Mouse (Mus musculus) frontal cortex, postnatal 25 days (tissue): Measurements from ENCODE around the gene Gm43191.
A peak's percentile ranks its signal among the peaks of the same experiment; 100 is the strongest.
"Not testable (repeated sequence)": the region's sequence is repeated elsewhere in the genome, so short reads cannot be mapped to it uniquely, and the experiment has no call there.

Experiments
- DNase-seq, 2 experiments: peaks; one replicate each; pipeline ENCODE4 v3.0.0; 2022; ENCODE audit warnings: low spot score in 2 of 2

Gene Gm43191

DNA sequence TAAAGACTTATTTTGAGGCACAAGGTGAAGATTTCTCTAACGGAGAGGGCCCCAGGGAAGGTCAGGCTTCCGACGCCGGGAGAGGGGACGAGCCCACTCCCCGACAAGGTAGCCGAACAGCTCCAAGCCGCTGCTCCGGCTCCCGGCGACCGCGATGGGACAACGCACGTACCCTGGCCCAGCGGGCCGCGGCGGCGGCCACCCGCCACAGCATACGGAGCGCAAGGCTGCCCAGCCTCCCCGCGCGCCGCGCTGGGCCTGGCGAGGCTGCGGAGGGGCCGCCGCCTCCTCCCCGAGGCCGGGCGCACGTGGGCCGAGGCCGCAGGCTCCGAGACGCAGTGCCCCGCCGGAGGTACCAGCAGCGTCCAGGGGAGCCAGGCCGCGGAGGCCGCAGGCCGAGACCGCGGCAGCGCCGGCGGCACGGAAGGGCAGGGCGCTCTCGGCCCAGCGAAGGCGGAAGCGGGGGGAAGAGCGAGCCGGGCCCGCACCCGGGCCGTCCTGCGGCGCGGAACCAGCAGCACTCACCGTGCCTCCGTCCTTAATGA lies 19.1 kb downstream of the Gm43191 start:
- DNase-seq: peak; percentile 23

DNA sequence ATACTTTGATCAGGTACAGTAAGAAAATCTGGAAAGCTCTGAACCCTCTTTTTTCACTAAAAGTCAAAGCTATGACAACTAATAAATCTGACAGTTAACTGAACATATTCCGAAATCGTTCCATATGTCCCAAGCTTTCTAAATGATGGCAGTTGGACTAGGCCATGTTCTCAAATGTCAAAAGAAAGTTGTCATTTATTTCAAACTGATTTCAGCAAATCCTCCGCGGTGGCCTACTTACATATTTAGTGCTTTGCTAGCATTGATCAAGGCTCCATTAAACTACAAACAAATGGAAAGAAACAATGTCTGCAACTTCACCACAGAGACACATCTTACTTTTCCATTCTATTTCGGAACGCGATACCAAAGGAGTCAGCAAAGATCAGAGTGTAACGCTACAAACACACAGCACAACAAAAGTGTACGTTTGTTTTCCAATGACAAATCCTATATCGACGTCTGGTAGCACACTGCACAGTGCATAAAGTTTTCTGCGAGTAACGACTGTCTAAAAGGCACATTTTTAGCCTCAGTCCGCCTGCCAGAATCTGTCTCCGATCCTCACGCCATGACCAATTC lies 19.7 kb downstream of the Gm43191 start:
- no peak for DNase-seq

DNA sequence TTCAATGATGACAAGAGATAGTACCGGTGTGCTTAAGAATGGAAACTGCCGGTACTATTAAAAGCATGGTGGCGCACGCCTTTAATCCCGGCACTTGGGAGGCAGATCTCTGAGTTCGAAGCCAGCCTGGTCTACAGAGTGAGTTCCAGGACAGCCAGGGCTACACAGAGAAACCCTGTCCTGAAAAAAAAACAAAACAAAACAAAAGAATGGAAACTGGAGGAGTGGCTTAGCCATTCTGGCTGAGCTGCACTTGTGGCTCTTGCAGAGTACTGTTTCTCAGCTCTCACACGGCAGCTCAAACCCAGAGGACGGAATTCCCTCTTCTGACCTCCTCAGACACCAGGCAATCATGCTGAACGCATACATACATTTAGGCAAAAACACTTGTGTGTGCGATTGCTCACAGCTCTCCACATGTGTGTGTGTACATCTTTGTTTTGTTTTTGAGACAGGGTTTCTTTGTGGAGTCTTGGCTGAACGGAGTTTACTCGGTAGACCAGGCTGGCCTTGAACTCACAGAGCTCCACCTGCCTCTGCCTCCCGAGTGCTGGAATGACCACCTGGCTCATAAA lies 21.1 kb downstream of the Gm43191 start:
- no peak for DNase-seq

DNA sequence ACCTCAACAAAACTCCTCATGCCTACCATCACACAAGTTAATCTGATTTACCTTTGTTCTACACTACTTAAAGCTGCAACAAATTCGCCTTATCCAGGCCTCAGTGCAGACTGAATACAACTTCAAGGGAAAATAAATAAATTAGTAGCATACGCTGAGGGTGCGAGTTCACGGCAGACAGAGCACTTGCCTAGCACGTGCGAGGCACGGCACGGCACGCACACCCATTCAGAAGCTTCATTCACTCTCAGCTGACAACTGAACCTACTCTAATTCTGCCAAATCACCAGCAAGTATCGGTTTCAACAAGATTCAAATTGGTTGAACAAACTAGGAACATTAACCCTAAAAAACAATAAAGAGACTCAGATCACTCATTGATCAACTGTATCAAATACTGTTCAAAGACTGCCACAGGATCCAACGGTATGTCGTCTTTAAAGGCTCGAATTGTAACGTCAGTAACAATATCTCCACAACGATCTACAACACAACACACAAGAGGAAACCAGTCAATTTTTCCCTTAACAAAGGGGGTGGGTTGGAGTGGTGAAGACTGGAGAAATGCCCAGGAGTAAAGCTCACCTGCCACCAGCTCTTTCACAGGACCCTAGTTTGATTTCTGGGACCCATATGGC lies 22.0 kb downstream of the Gm43191 start:
- DNase-seq: no peak

DNA sequence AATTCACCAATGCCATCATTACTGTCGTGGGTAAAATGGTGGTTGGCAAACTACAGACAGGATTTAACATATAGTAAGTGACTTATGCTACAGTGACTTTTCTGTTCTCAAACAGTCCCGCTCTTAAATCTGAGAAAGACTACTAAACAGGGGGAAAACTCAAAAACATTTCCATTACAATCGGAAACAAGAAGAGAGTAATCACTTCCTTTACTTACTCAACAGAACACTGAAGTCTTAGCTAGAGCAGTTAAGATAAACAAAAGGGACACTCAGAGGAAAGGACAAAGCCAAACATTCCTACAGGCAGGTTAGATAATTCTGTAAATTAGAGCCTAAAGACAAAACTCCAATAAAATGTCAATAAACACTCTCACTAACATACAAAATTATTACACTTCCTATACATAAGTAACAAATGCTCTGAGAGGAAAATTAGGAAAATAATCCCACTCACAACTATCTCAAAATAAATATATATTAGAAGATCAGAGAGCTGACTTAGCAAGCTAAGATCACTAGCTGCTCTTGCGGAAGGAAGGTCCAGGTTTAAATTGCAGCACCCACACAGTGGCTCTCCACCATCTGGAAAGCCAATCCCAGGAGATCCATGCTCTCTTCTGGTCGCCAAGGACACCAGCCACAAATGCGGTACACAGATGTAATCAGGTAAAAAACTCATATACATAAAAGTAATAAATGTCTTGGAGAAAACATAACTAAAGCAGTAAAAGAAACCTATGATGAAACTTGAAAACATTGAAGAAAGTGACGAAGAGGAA lies 24.7 kb downstream of the Gm43191 start:
- DNase-seq: no peak

DNA sequence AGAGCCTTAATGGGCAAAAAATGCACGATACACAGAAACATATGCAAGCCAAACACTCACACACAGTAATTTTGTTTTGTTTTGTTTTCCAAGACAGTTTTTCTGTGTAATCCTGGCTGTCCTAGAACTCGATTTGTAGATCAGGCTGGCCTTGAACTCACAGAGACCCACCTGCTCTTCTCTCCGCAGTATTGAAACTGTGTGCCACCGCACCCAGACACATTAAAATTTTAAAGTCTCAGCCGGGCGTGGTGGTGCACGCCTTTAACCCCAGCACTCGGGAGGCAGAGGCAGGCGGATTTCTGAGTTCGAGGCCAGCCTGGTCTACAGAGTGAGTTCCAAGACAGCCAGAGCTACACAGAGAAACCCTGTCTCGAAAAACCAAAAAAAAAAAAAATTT lies 27.0 kb downstream of the Gm43191 start:
- not testable (repeated sequence) for DNase-seq

DNA sequence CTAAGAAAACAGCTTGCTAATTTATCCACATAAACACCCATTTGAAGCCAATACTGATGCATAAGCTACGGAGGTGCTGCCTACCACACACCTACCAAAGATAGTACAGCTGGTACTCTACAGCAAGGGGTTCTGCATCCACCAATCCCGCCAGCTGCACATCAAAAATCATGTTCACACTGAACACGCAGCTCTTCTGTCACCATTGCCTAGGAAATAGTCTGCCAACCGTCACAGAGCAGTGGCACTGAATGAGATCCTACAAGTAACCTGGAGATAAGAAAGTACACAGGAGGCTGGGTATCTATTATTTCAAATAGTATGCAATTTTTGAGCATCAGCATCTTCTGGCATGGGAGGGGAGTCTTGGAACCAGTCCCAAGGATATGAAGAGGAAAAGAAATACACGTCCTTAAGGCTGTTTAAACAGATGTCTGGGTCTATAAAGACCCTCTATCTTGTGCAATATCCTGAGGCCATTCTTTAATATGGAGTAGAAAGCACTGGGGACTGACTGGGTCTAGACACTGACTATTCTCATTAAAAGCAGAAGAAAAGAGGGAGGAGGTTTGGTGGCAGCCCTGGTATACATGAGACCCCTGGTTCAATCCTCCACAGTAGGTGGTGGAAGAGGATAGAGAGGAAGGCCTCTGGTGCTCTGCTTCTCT lies 27.6 kb downstream of the Gm43191 start:
- DNase-seq: no peak

DNA sequence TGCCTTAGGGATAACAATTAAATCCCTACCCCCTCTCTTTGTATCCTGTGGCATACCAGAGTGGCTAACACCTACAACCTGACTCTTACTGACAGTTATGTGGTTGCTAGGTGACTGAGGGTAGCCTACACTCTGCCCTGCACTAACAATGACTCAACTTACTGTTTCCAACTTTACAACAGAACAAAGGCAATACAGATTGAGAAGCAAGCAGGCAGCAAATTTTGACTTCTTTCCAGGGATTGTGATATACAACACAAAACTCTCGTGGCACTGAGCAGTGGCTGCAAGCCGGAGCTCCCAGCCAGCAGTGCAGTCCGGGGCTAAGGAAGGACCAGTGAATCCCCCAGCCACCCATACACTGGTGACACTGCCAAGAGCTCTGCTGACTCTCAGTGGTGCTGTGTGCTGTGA lies 29.0 kb downstream of the Gm43191 start:
- no peak for DNase-seq

DNA sequence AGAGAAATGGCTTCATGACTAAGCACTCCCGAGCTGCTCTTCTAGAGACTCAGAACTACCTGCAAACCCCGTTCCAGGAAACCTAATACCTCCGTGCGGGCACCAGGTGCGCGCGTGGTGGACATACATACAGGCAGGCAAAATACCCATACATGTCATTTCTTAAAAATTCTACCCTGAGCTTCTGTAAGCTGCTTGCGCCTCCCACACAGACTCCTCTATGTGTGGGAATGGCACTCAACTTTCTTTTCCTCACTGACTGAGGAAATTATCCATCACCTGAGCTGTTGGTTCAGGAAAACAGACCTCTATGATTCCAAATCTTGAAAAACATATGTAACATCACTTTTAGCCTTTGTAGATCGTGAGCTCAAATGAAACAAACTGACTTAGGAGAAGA lies 30.4 kb downstream of the Gm43191 start:
- DNase-seq: no peak

DNA sequence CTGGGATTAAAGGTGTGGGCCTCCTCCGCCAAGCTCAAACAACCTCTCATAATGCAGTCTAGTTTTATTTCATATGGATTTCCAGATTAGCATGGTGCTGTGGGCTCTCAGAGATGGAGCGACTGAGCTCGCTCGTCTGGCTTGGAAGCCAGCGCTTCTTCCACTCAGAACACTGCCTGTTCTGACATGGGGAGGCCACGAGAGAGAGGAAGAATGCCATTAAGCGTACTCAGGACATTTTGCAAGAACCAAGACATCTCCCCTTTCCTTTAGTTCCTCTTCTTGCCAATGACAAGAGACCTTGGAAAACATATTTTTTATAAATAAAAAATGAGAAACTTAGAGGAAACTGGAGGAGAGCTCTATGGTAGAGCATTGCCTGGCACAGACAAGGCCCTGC lies 32.3 kb downstream of the Gm43191 start:
- no peak for DNase-seq

DNA sequence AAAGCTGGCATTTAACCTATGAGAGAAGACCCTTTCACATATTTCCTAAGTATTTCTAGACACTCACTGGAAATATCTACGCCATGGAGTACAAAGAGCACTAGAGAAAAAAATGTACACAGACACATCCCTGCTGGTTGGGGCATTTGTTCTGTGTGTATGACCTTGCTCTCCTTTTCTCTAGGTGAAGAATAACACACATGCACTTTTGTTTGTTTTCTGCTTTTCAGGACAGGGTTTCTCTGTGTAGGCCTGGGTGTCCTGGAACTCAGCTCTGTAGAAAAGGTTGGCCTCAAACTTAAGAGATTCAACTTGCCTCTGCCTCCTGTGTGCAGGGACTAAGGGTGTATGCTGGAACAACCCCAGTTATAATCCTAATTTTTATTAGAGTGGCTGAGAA lies 34.7 kb downstream of the Gm43191 start:
- DNase-seq: no peak

DNA sequence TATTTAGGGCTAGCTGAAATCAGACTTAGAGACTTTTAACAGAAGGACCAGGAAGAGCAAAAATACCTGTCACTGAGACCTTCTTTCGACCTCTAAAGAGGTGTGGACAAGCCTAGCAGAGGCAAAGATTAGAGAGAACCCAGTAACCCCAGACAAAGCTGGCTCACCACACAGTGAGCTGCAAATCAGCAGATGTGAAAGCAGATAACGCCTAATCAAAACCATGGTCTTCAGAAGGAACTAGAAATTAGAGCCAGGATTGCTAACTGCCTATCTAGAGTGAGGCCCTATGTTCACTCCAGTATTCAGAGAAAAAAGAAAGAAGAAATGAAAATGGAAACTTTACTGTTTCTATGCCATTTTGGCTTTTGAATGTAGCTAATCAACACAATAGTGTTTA lies 38.7 kb downstream of the Gm43191 start:
- DNase-seq: no peak

DNA sequence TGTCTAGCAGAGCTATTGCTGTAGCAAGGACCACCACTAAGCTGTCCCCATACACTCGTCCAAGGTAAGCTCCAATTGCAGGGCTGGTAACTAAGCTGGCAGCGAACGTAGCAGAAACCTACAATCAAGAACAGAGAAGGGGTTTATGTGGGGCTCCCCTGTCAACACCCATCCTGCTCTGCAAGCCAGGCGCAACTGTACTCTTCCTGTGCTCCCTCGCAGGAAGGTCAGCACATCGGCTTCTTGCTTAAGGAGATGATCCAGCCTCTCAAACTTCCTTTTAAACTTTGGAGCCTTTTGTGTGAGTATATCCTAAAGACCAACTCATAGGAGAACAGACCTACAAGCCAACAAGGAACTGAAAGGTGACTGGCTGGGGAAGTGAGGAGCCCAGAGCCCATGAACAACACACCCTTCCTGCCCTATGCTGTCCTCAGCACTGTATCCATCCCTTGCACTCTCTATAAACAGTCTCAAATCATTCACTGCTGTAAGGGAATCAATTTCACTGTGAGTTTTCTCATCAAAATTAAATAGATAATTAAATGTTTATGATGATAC lies 39.2 kb downstream of the Gm43191 start:
- DNase-seq: no peak

DNA sequence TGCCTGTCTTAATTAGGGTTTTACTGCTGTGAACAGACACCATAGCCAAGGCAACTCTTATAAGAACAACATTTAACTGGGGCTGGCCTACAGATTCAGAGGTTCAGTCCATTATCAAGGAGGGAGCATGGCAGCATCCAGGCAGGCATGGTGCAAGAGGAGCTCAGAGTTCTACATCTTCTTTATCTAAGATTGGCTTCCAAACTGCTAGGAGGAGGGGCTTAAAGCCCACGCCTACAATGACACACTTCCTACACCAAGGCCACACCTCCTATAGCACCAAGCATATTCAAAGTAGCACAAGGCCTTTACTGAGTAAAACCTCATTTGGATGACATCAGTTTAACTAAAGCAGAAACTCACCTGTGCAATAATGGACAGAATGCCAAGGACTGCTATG lies 41.0 kb downstream of the Gm43191 start:
- no peak for DNase-seq

DNA sequence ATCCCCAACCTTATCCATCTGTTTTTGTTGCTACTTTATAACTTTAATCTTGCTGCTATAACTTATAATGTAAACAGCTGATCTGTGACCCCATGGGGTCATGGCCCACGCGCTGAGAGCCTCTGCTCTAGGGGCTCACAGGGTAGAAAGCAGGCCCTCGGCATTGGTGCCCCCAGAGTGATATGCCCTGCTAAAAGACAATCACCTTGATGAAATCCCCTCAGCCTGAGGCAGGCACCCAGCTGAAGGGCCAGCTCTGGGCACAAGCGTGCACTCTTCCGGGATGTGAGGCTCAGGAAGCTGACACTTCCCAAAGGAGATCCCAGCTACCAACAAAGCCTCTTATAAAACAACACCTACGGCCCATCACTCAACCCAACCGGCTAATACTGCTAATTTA lies 42.5 kb downstream of the Gm43191 start:
- DNase-seq: no peak

DNA sequence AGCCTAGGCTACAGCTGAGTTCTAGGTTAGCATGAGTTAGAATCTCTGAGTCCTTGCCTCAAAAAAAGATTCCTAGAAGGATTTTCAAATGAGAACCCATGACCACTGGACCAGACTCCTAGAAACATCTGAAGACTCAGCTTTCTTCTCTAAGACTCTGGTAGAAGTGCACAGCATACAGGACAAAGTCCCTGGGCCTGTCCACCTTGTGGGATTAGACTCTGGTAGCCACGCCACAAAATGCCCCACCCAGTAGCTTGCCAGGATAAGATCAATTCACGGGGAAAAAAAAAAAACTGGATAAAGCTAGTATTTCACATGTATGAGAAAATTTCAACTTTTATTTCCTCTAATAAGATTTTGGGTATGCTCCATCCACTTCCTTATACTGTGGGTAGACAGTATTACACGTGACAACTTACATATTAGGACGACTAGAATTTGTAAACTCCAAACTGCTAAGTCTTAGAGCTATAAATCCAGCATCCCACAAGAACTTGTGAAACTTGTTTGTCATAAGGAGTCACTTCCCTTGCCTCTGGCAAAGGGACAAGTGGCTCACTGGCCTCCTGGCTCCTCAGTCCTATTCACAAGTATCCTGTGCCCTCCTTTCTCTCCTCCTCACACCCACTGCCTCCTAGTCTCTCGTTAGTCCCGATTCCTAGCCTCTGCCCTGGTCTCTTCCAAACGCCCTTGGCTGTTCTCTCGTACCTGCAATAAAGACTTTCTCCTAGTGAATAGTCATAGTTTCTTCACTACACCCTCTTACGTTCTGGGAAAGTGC lies 43.2 kb downstream of the Gm43191 start:
- DNase-seq: no peak

DNA sequence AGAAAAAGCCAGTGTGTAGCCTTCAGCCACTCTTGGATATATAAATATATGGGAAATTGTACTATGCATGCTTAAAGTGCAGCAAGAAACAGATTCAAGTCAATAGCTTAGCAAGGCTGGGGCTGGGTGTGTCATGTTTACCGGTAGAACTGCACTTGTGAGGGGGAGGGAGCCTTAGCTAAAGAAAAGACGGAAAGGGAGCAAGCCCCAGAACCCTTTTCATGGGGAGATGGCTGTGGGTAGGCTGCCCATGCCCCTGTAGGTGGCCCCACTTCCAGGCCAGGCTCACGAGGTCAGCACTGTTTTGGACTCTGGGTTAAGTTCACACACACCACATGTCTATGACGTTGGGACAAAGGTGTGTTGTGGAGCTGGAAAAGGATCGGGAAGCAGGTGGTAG lies 45.3 kb downstream of the Gm43191 start:
- no peak for DNase-seq

DNA sequence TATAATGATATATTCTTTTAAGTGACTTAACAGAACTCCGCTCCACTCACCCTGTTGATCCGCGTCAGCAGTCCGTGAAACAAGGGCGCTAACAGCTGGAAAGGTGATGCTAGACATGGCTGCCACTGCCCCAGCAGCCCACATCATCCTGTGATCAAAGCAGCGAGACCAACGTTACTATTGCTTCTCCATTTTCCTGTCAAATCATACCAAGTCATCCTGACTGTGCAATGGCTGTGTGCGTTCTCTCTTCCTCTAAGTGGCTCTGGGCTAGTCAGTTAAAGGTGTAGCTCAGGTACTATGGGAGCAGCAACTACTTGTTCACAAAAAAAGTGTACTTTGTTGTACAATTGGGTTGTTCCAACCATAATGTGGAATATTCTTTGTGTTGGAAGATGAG lies 46.2 kb downstream of the Gm43191 start:
- no peak for DNase-seq

DNA sequence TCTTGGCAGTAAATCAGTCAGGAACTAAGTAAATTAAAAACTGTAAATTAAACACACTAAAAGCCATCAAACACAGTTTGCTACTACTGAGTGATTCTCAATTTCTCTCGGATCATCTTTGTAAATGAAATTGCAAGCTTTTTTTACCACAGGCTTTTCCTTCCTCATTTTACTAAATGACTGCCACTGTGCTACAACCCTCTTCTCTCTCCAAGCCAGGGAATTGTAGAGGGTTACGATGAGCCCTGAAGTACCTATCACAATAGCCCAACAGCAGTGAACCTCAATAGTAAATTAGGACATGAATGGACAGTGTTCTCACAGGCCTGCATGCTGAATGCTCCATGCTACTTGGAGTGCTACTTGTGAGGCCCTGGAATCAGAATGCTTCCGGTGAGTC lies 47.0 kb downstream of the Gm43191 start:
- no peak for DNase-seq

DNA sequence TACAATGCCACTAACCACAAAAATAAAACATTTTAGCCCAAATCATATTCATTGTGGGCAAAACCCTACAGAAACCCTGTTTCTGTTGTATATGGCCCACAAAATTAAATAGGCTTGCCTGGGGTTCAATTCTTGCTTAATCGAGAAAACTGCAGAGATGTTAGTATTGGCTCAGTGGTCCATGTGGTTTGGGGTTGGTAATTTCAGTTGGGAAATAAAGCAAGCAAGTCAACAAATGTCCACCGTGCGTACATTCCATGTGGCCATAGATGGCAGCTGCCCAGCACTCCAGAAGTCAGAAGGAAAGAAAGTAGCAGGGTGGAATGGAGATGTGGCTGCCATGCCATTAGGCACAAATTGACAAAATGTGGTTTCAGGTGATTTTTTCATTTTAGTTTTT lies 48.1 kb downstream of the Gm43191 start:
- DNase-seq: no peak

DNA sequence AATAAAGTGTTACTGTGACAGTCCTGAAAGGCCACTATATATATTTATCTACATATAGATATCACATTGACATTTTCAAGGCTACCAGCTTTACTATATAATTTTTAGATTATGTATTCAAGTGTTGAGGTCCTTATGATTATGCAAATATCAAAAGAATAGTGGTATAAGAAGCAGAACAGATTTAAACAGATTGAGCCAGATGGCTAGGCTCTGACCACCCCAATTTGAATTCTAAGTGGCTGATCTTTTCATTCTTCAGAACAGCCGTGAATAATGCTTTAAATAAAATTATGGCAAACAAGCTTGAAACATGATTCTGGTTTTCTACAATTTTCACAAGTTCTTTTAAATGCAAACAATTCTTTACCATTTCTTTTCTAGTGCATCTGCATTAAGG lies 49.6 kb downstream of the Gm43191 start:
- DNase-seq: no peak
